Mouse (Mus musculus): ENCODE data around the gene Golph3l. TPM values are rescaled to one million over a fixed set of nuclear protein-coding genes. Genes with fewer than 3 reads are reported as not detected.
A peak's percentile ranks its signal among the peaks of the same experiment; 100 is the strongest.
"Not testable (repeated sequence)": the region's sequence is repeated elsewhere in the genome, so short reads cannot be mapped to it uniquely, and the experiment has no call there.

The Golph3l gene
- polyA plus RNA-seq (2012; rRNA removed) (19.0 and 23.8 TPM in 2 replicates), polyA plus RNA-seq (2014; fragmentation: Nextera tagmentation; extraction: Ambion mirVana) (32.2 and 34.7 TPM in 2 replicates)

- H3K9ac ChIP-seq (ENCODE audit: low read depth, low read length, severe bottlenecking) = peak within 1 kb of the TSS; percentile 62
- peak within 1 kb of the TSS; percentile 70 for H3K4me2 ChIP-seq (replicated peaks; ENCODE audit: low read depth, low read length, severe bottlenecking)
- peaks cover 3% of the 10 kb centered on the region; the same call in 1 of the 2 replicates for H3K4me1 ChIP-seq (ENCODE audit: control insufficient read depth, insufficient read depth, low read length)
- H3K36me3 ChIP-seq (ENCODE audit: control insufficient read depth, insufficient read depth, low read length) = peaks cover 13% of the 10 kb centered on the region
- under 1% methylated on average over 12 of the region's 12 CpGs for WGBS
- H3K27ac ChIP-seq (replicated peaks; ENCODE audit: low read depth, low read length) = peak within 1 kb of the TSS; percentile 77
- peak; percentile 97 for DNase-seq (ENCODE audit: low spot score)
- ATAC-seq (ENCODE audit: low FRiP score, low read depth) = peak; percentile 100
- H3K9me3 ChIP-seq (ENCODE audit: control insufficient read depth, low read length) = no peaks in the 10 kb centered on the region
- H3K4me3 ChIP-seq (replicated peaks; ENCODE audit: low read length) = peak within 1 kb of the TSS; percentile 73
- no peaks in the 10 kb centered on the region for H3K27me3 ChIP-seq (ENCODE audit: control insufficient read depth, insufficient read depth, low read length)
- TF ChIP-seq POLR2A (IDR thresholded peaks at IDR 0.05; ENCODE audit: borderline replicate concordance, extremely low read depth, insufficient read depth, insufficient read length) = no peak
Measured at GRCm38 (mm10) chr3:95588604-95589086, at the start of gene Golph3l. Golph3l (plus strand) TSS chr3:95588934.

GRCm38 (mm10) chr3:95538936-95539335, 49.8 kb upstream of the Golph3l start:
- no peak overlapping the region for H3K4me2 ChIP-seq (replicated peaks; ENCODE audit: low read depth, low read length, severe bottlenecking)
- no peak overlapping the region for H3K4me3 ChIP-seq (replicated peaks; ENCODE audit: low read length)
- H3K9ac ChIP-seq (ENCODE audit: low read depth, low read length, severe bottlenecking) = no peak overlapping the region
- H3K4me1 ChIP-seq (ENCODE audit: control insufficient read depth, insufficient read depth, low read length) = no peaks in the 10 kb centered on the region
- 87% methylated on average over 10 of the region's 10 CpGs for WGBS
- H3K27me3 ChIP-seq (ENCODE audit: control insufficient read depth, insufficient read depth, low read length) = no peaks in the 10 kb centered on the region
- ATAC-seq (ENCODE audit: low FRiP score, low read depth) (no peak), DNase-seq (ENCODE audit: low spot score) (no peak)
- no peaks in the 10 kb centered on the region for H3K9me3 ChIP-seq (ENCODE audit: control insufficient read depth, low read length)
- H3K27ac ChIP-seq (replicated peaks; ENCODE audit: low read depth, low read length) = no peak overlapping the region
- TF ChIP-seq POLR2A (IDR thresholded peaks at IDR 0.05; ENCODE audit: borderline replicate concordance, extremely low read depth, insufficient read depth, insufficient read length) = no peak
- no peaks in the 10 kb centered on the region for H3K36me3 ChIP-seq (ENCODE audit: control insufficient read depth, insufficient read depth, low read length)

- DNase-seq (ENCODE audit: low spot score) (no peak), ATAC-seq (ENCODE audit: low FRiP score, low read depth) (no peak)
- Histone ChIP-seq H3K9me3 (ENCODE audit: control insufficient read depth, low read length) (no peaks in the 10 kb centered on the region), H3K36me3 (ENCODE audit: control insufficient read depth, insufficient read depth, low read length) (no peaks in the 10 kb centered on the region), H3K4me2 (replicated peaks; ENCODE audit: low read depth, low read length, severe bottlenecking) (no peak overlapping the region), H3K4me1 (ENCODE audit: control insufficient read depth, insufficient read depth, low read length) (no peaks in the 10 kb centered on the region), H3K27me3 (ENCODE audit: control insufficient read depth, insufficient read depth, low read length) (no peaks in the 10 kb centered on the region), H3K9ac (ENCODE audit: low read depth, low read length, severe bottlenecking) (no peak overlapping the region), H3K27ac (replicated peaks; ENCODE audit: low read depth, low read length) (no peak overlapping the region), H3K4me3 (replicated peaks; ENCODE audit: low read length) (no peak overlapping the region)
- no peak for TF ChIP-seq POLR2A (IDR thresholded peaks at IDR 0.05; ENCODE audit: borderline replicate concordance, extremely low read depth, insufficient read depth, insufficient read length)
- 91% methylated on average over 4 of the region's 4 CpGs for WGBS
Measured at GRCm38 (mm10) chr3:95539837-95540236, 48.9 kb upstream of the Golph3l start.

GRCm38 (mm10) chr3:95541186-95541585, 47.5 kb upstream of the Golph3l start:
- not testable (repeated sequence) for H3K36me3 ChIP-seq (ENCODE audit: control insufficient read depth, insufficient read depth, low read length); H3K27ac ChIP-seq (replicated peaks; ENCODE audit: low read depth, low read length); H3K27me3 ChIP-seq (ENCODE audit: control insufficient read depth, insufficient read depth, low read length); H3K9me3 ChIP-seq (ENCODE audit: control insufficient read depth, low read length); H3K4me1 ChIP-seq (ENCODE audit: control insufficient read depth, insufficient read depth, low read length); H3K4me2 ChIP-seq (replicated peaks; ENCODE audit: low read depth, low read length, severe bottlenecking); H3K9ac ChIP-seq (ENCODE audit: low read depth, low read length, severe bottlenecking); DNase-seq (ENCODE audit: low spot score); H3K4me3 ChIP-seq (replicated peaks; ENCODE audit: low read length); ATAC-seq (ENCODE audit: low FRiP score, low read depth)
- 87% methylated on average over 2 of the region's 2 CpGs for WGBS

- H3K4me2 ChIP-seq (replicated peaks; ENCODE audit: low read depth, low read length, severe bottlenecking) = no peak overlapping the region
- H3K4me1 ChIP-seq (ENCODE audit: control insufficient read depth, insufficient read depth, low read length) = no peaks in the 10 kb centered on the region
- no peak for ATAC-seq (ENCODE audit: low FRiP score, low read depth)
- no peaks in the 10 kb centered on the region for H3K27me3 ChIP-seq (ENCODE audit: control insufficient read depth, insufficient read depth, low read length)
- no peak overlapping the region for H3K27ac ChIP-seq (replicated peaks; ENCODE audit: low read depth, low read length)
- H3K9ac ChIP-seq (ENCODE audit: low read depth, low read length, severe bottlenecking) = no peak overlapping the region
- DNase-seq (ENCODE audit: low spot score) = no peak
- H3K4me3 ChIP-seq (replicated peaks; ENCODE audit: low read length) = no peak overlapping the region
- no peak for TF ChIP-seq POLR2A (IDR thresholded peaks at IDR 0.05; ENCODE audit: borderline replicate concordance, extremely low read depth, insufficient read depth, insufficient read length)
- no peaks in the 10 kb centered on the region for H3K36me3 ChIP-seq (ENCODE audit: control insufficient read depth, insufficient read depth, low read length)
- no peaks in the 10 kb centered on the region for H3K9me3 ChIP-seq (ENCODE audit: control insufficient read depth, low read length)
Measured at GRCm38 (mm10) chr3:95542171-95542570, 46.6 kb upstream of the Golph3l start.

- H3K4me2 ChIP-seq (replicated peaks; ENCODE audit: low read depth, low read length, severe bottlenecking) = no peak overlapping the region
- no peak overlapping the region for H3K4me3 ChIP-seq (replicated peaks; ENCODE audit: low read length)
- ATAC-seq (ENCODE audit: low FRiP score, low read depth) (no peak), DNase-seq (ENCODE audit: low spot score) (no peak)
- H3K9me3 ChIP-seq (ENCODE audit: control insufficient read depth, low read length) = no peaks in the 10 kb centered on the region
- H3K27ac ChIP-seq (replicated peaks; ENCODE audit: low read depth, low read length) = no peak overlapping the region
- no peak for TF ChIP-seq POLR2A (IDR thresholded peaks at IDR 0.05; ENCODE audit: borderline replicate concordance, extremely low read depth, insufficient read depth, insufficient read length)
- H3K4me1 ChIP-seq (ENCODE audit: control insufficient read depth, insufficient read depth, low read length) = no peaks in the 10 kb centered on the region
- 74% methylated on average over 7 of the region's 7 CpGs for WGBS
- no peaks in the 10 kb centered on the region for H3K27me3 ChIP-seq (ENCODE audit: control insufficient read depth, insufficient read depth, low read length)
- H3K36me3 ChIP-seq (ENCODE audit: control insufficient read depth, insufficient read depth, low read length) = no peaks in the 10 kb centered on the region
- no peak overlapping the region for H3K9ac ChIP-seq (ENCODE audit: low read depth, low read length, severe bottlenecking)
Measured at GRCm38 (mm10) chr3:95542981-95543380, 45.8 kb upstream of the Golph3l start.
